15 mouse cellular contexts compared by ENCODE assay signal in genomic region chr10:46071220-46071619, GRCm38 (mm10).
DNase-seq lines count a peak whose midpoint lies in the region; ATAC-seq lines count a peak whose summit lies in the region.
"Had no signal": no experiment of that assay in that cellular context is flagged by ENCODE, and none has a peak within 500 bp of the region (broad histone marks: within the 10 kb centered on the region; RNA-seq: fewer than 3 reads in every experiment).

No protein-coding gene starts in this region.

- peak; percentile 68 for DNase-seq in embryo, embryonic 10.5 days (ENCODE audit: low spot score)
- DNase-seq in spleen, postnatal 10 days (ENCODE audit: low spot score in 2 of 2), result no peak
- no peak for DNase-seq in heart, postnatal 36 days
- no peak for DNase-seq in layer of hippocampus, postnatal 14 days (ENCODE audit: low spot score in 2 of 2)
- DNase-seq in urinary bladder, postnatal 10 days (ENCODE audit: low spot score), result no peak
- DNase-seq: cerebellum, adult 18-20 months; kidney, postnatal 4 days; lung, postnatal 10 days; thymus, adult 18-20 months had no signal

- 0 out of 2 replicates have a peak, but pooled peaks have one; percentile 60 for ATAC-seq in embryonic facial prominence, embryonic 12.5 days (ENCODE audit: insufficient number of reproducible peaks, insufficient read depth, low FRiP score, low TSS enrichment)
- ATAC-seq in hindbrain, embryonic 15.5 days (ENCODE audit: low FRiP score, low read depth), result peak; percentile 55
- no peak; the same call in 1 of the 2 replicates for ATAC-seq in midbrain, embryonic 16.5 days
- ATAC-seq: CD4-positive, CD25-positive, alpha-beta regulatory T cell, adult 4 months had no signal

- no peak overlapping the region for H3K4me3 ChIP-seq in embryonic facial prominence, embryonic 12.5 days
- no peak overlapping the region for H3K4me3 ChIP-seq in hindbrain, embryonic 15.5 days
- no peak overlapping the region for H3K4me3 ChIP-seq in midbrain, embryonic 16.5 days (ENCODE audit: low read depth, low read length)
- H3K4me3 ChIP-seq: heart, embryonic 12.5 days had no signal

- H3K9me3 ChIP-seq in embryonic facial prominence, embryonic 12.5 days, result no peaks in the 10 kb centered on the region
- no peaks in the 10 kb centered on the region for H3K9me3 ChIP-seq in hindbrain, embryonic 15.5 days
- no peaks in the 10 kb centered on the region for H3K9me3 ChIP-seq in midbrain, embryonic 16.5 days (replicated peaks; ENCODE audit: control insufficient read depth, low read length, poor library complexity, severe bottlenecking)
- H3K9me3 ChIP-seq: heart, embryonic 12.5 days had no signal

- no peaks in the 10 kb centered on the region for H3K36me3 ChIP-seq in embryonic facial prominence, embryonic 12.5 days
- no peaks in the 10 kb centered on the region for H3K36me3 ChIP-seq in hindbrain, embryonic 15.5 days
- H3K36me3 ChIP-seq in midbrain, embryonic 16.5 days (ENCODE audit: control insufficient read depth, insufficient read depth, low read length), result no peaks in the 10 kb centered on the region
- H3K36me3 ChIP-seq: heart, embryonic 12.5 days had no signal

- no peak overlapping the region for H3K4me2 ChIP-seq in embryonic facial prominence, embryonic 12.5 days (replicated peaks)
- no peak overlapping the region for H3K4me2 ChIP-seq in hindbrain, embryonic 15.5 days
- H3K4me2 ChIP-seq in midbrain, embryonic 16.5 days (ENCODE audit: low read length), result no peak overlapping the region
- H3K4me2 ChIP-seq: heart, embryonic 12.5 days; liver, embryonic 11.5 days had no signal

- WGBS in embryonic facial prominence, embryonic 12.5 days, result 29% methylated on average over 8 of the region's 8 CpGs
- 28% methylated on average over 8 of the region's 8 CpGs for WGBS in hindbrain, embryonic 15.5 days
- WGBS in midbrain, embryonic 16.5 days, result 40% methylated on average over 8 of the region's 8 CpGs

- no peak overlapping the region for H3K27ac ChIP-seq in embryonic facial prominence, embryonic 12.5 days
- peak overlapping the region; percentile 1; the same call in 1 of the 2 replicates for H3K27ac ChIP-seq in hindbrain, embryonic 15.5 days (replicated peaks)
- H3K27ac ChIP-seq in midbrain, embryonic 16.5 days (ENCODE audit: low read length), result peak overlapping the region; percentile 51; the same call in 1 of the 2 replicates

- no peak overlapping the region for H3K9ac ChIP-seq in embryonic facial prominence, embryonic 12.5 days
- H3K9ac ChIP-seq in hindbrain, embryonic 15.5 days, result no peak overlapping the region
- H3K9ac ChIP-seq in midbrain, embryonic 16.5 days (ENCODE audit: low read depth, low read length), result no peak overlapping the region; the same call in 1 of the 2 replicates
- H3K9ac ChIP-seq: heart, embryonic 12.5 days had no signal

- no peaks in the 10 kb centered on the region for H3K27me3 ChIP-seq in embryonic facial prominence, embryonic 12.5 days
- H3K27me3 ChIP-seq in hindbrain, embryonic 15.5 days, result no peaks in the 10 kb centered on the region
- H3K27me3 ChIP-seq in midbrain, embryonic 16.5 days (ENCODE audit: control insufficient read depth, insufficient read depth, low read depth, low read length), result no peaks in the 10 kb centered on the region
- H3K27me3 ChIP-seq: heart, embryonic 12.5 days had no signal

- 0 out of 2 replicates have a peak, but pooled peaks cover 7% of the 10 kb centered on the region for H3K4me1 ChIP-seq in embryonic facial prominence, embryonic 12.5 days
- peaks cover 24% of the 10 kb centered on the region for H3K4me1 ChIP-seq in hindbrain, embryonic 15.5 days (replicated peaks)
- peaks cover 15% of the 10 kb centered on the region for H3K4me1 ChIP-seq in midbrain, embryonic 16.5 days (ENCODE audit: control insufficient read depth, insufficient read depth, low read length)
- H3K4me1 ChIP-seq: heart, embryonic 12.5 days had no signal

- intact Hi-C loops in heart, postnatal 36 days (cut with DNase I), result no loop called here
